Mouse (Mus musculus) CH12.LX (cell line): ENCODE data around the gene Mcoln1. TPM values are rescaled to one million over a fixed set of nuclear protein-coding genes. Genes with fewer than 3 reads are reported as not detected.

Experiments used
- DNase-seq: peaks from one replicate; pipeline ENCODE4 v3.0.0-alpha.2; 2013; ENCODE audit errors: extremely low read depth
- H3K27ac ChIP-seq: 2 replicates; pipeline ENCODE4 v1.5.1; 2012; ENCODE audit warnings: low read depth, mild to moderate bottlenecking, control low read depth, moderate library complexity; ENCODE audit not compliant: insufficient read depth
- H3K27me3 ChIP-seq: replicated peaks from 2 replicates; pipeline ENCODE3; 2012; ENCODE audit warnings: inconsistent platforms
- H3K36me3 ChIP-seq, 2 experiments: replicated peaks in 1 of 2; 2 replicates each; pipeline versions ENCODE3 to v1.6.1; 2012; ENCODE audit warnings: inconsistent platforms in 1 of 2, low read length in 1 of 2, mild to moderate bottlenecking in 1 of 2, mixed read lengths in 1 of 2, moderate library complexity in 1 of 2; ENCODE audit not compliant: control insufficient read depth in 1 of 2, insufficient read depth in 1 of 2
- H3K4me1 ChIP-seq, 2 experiments: 2 replicates each; pipeline ENCODE4 v1.6.1; 2012; ENCODE audit warnings: inconsistent platforms in 1 of 2, moderate library complexity in 1 of 2; ENCODE audit not compliant: insufficient read depth in 2 of 2, control insufficient read depth in 1 of 2
- H3K4me2 ChIP-seq: 2 replicates; pipeline ENCODE4 v1.6.1; 2012; ENCODE audit warnings: low read depth, mild to moderate bottlenecking, control low read depth; ENCODE audit not compliant: poor library complexity, insufficient read depth, severe bottlenecking
- H3K4me3 ChIP-seq, 3 experiments: fragments of 150-350 bp in 1 of 3; sonication (generic) in 1 of 3; replicated peaks in 1 of 3; 2 replicates each; pipeline versions ENCODE3 to v1.5.1; 2011 to 2012; ENCODE audit warnings: low read depth in 2 of 3, low read length in 2 of 3, mild to moderate bottlenecking in 2 of 3, moderate library complexity in 2 of 3, control low read depth in 1 of 3, improper control_type of control experiment in 1 of 3, inconsistent platforms in 1 of 3, mixed read lengths in 1 of 3; ENCODE audit not compliant: poor library complexity in 1 of 3
- H3K79me2 ChIP-seq: replicated peaks from 2 replicates; pipeline ENCODE4 v1.6.1; 2012; ENCODE audit warnings: mild to moderate bottlenecking, moderate library complexity; ENCODE audit not compliant: control insufficient read depth, poor library complexity, insufficient read depth, severe bottlenecking; ENCODE audit errors: extremely low read depth
- H3K9ac ChIP-seq: 2 replicates; pipeline ENCODE4 v1.6.1; 2012; ENCODE audit warnings: low read depth, mild to moderate bottlenecking, control low read depth, moderate library complexity; ENCODE audit not compliant: insufficient read depth
- H3K9me3 ChIP-seq: replicated peaks from 2 replicates; pipeline ENCODE3; 2012; ENCODE audit warnings: low read length, inconsistent platforms, mixed read lengths
- BHLHE40 ChIP-seq: IDR thresholded peaks from 2 replicates; pipeline ENCODE4 v1.6.1; 2011; ENCODE audit warnings: mild to moderate bottlenecking, low read depth, low read length, improper control_type of control experiment
- CHD1 ChIP-seq: IDR thresholded peaks from 2 replicates; pipeline ENCODE4 v1.6.1; 2012; ENCODE audit warnings: low read depth, low read length, improper control_type of control experiment, inconsistent platforms
- E2F4 ChIP-seq: IDR thresholded peaks from 2 replicates; pipeline ENCODE4 v1.6.1; 2011; ENCODE audit warnings: low read depth, low read length, improper control_type of control experiment; ENCODE audit not compliant: insufficient replicate concordance
- GABPA ChIP-seq: IDR thresholded peaks from 2 replicates; pipeline ENCODE4 v1.6.1; 2012; ENCODE audit warnings: low read depth, low read length, improper control_type of control experiment, inconsistent platforms; ENCODE audit not compliant: insufficient replicate concordance
- JUND ChIP-seq: conservative IDR thresholded peaks from 2 replicates; pipeline ENCODE4 v1.6.1; 2011; ENCODE audit warnings: low read depth, low read length, improper control_type of control experiment
- KAT2A ChIP-seq: IDR thresholded peaks from 2 replicates; pipeline ENCODE4 v1.6.1; 2012; ENCODE audit warnings: low read length, improper control_type of control experiment, inconsistent platforms; ENCODE audit not compliant: insufficient replicate concordance
- MAFK ChIP-seq: IDR thresholded peaks from 2 replicates; pipeline ENCODE4 v1.6.1; 2011; ENCODE audit warnings: low read length, improper control_type of control experiment; ENCODE audit not compliant: insufficient replicate concordance
- MAX ChIP-seq: IDR thresholded peaks from 2 replicates; pipeline ENCODE4 v1.6.1; 2011; ENCODE audit warnings: low read length, improper control_type of control experiment
- MAZ ChIP-seq: IDR thresholded peaks from 2 replicates; pipeline ENCODE4 v1.6.1; 2012; ENCODE audit warnings: low read depth, mild to moderate bottlenecking, inconsistent platforms, low read length, improper control_type of control experiment, moderate library complexity
- MEF2A ChIP-seq: IDR thresholded peaks from 2 replicates; pipeline ENCODE4 v1.6.1; 2014; ENCODE audit warnings: low read depth, mild to moderate bottlenecking, inconsistent platforms, low read length, improper control_type of control experiment, borderline replicate concordance
- MYC ChIP-seq: IDR thresholded peaks from 2 replicates; pipeline ENCODE4 v1.6.1; 2011; ENCODE audit warnings: low read depth, mild to moderate bottlenecking, improper control_type of control experiment, low read length
- NRF1 ChIP-seq: IDR thresholded peaks from 2 replicates; pipeline ENCODE4 v1.6.1; 2014; ENCODE audit warnings: low read depth, mild to moderate bottlenecking, inconsistent platforms, low read length, improper control_type of control experiment, moderate library complexity
- POLR2A ChIP-seq: IDR thresholded peaks from 2 replicates; pipeline ENCODE4 v1.6.1; 2011; ENCODE audit warnings: low read depth, mild to moderate bottlenecking, improper control_type of control experiment, low read length
- POLR2AphosphoS2 ChIP-seq: IDR thresholded peaks from 2 replicates; pipeline ENCODE4 v1.6.1; 2011; ENCODE audit warnings: low read depth, low read length, improper control_type of control experiment
- RCOR1 ChIP-seq: conservative IDR thresholded peaks from 2 replicates; pipeline ENCODE4 v1.6.1; 2012; ENCODE audit warnings: low read depth, mild to moderate bottlenecking, inconsistent platforms, low read length, improper control_type of control experiment
- SIN3A ChIP-seq: IDR thresholded peaks from 2 replicates; pipeline ENCODE4 v1.6.1; 2012; ENCODE audit warnings: low read length, improper control_type of control experiment, inconsistent platforms
- SMC3 ChIP-seq: IDR thresholded peaks from 2 replicates; pipeline ENCODE4 v1.6.1; 2011; ENCODE audit warnings: low read depth, low read length, improper control_type of control experiment
- USF1 ChIP-seq: IDR thresholded peaks from 2 replicates; pipeline ENCODE4 v1.6.1; 2014; ENCODE audit warnings: low read depth, mild to moderate bottlenecking, inconsistent platforms, low read length, improper control_type of control experiment
- ZKSCAN1 ChIP-seq: IDR thresholded peaks from 2 replicates; pipeline ENCODE4 v1.6.1; 2012; ENCODE audit warnings: low read depth, inconsistent platforms, low read length, improper control_type of control experiment, borderline replicate concordance
- ZMIZ1 ChIP-seq: IDR thresholded peaks from 2 replicates; pipeline ENCODE4 v1.6.1; 2012; ENCODE audit warnings: low read depth, mild to moderate bottlenecking, inconsistent platforms, low read length, improper control_type of control experiment
- ZNF384 ChIP-seq: IDR thresholded peaks from 2 replicates; pipeline ENCODE4 v1.6.1; 2012; ENCODE audit warnings: low read depth, low read length, improper control_type of control experiment, inconsistent platforms
- dilution Hi-C: fragments of 300-500 bp; cut with MboI; formaldehyde crosslinking; loops from 2 replicates; pipeline ENCODE4 v1.14.3; 2020; ENCODE audit warnings: low sequenced_read_pairs; ENCODE audit not compliant: extremely low pct_unique_long_range_greater_than_20kb, extremely low pct_ligation_motif_present
- in situ Hi-C: fragments of 300-500 bp; cut with MboI; formaldehyde crosslinking; loops from 3 replicates; pipeline ENCODE4 v1.14.3; 2019; ENCODE audit warnings: low sequenced_read_pairs, low pct_ligation_motif_present, low pct_unique_long_range_greater_than_20kb, mixed read lengths
- polyA plus RNA-seq: library from polyadenylated mRNA; unstranded; fragments of >175 nt; gene quantifications from 2 replicates; pipeline ENCODE4 v1.2.1, GENCODE M21; 2012; ENCODE audit warnings: low read depth; ENCODE audit not compliant: insufficient read length
- total RNA-seq, 2 experiments: library from RNA; depleted of rRNA; stranded (reverse); fragments of 300-350 nt in 1 of 2; fragments of >200 nt in 1 of 2; gene quantifications; 2 replicates each; pipeline ENCODE4 v1.2.3; 2012 to 2014

Mcoln1 gene
- total and polyA plus RNA-seq, 3 experiments: 13.0 to 28.0 (median 20.5) TPM

- no peak overlapping the region for H3K9ac ChIP-seq
- in situ Hi-C loops: no loop called here
- DNase-seq: no peak
- H3K79me2 ChIP-seq: no peaks in the 10 kb centered on the region
- no peak overlapping the region for H3K4me2 ChIP-seq
- TF ChIP-seq ZNF384 (no peak), BHLHE40 (no peak), MAFK (no peak), MEF2A (no peak), ZKSCAN1 (no peak), POLR2A (no peak), KAT2A (no peak), POLR2AphosphoS2 (no peak), RCOR1 (no peak), ZMIZ1 (no peak), SIN3A (no peak), JUND (no peak), MYC (no peak), E2F4 (no peak), MAX (no peak), SMC3 (no peak), CHD1 (no peak), MAZ (no peak), GABPA (no peak), NRF1 (no peak)
- TF ChIP-seq, all 38 proteins: peak for 0
- Histone ChIP-seq H3K4me1 (peaks cover 0 to 5% of the 10 kb centered on the region in 2 experiments; a peak in 1 of 4 replicates), H3K27ac (no peak overlapping the region), H3K27me3 (no peaks in the 10 kb centered on the region), H3K9me3 (no peaks in the 10 kb centered on the region), H3K4me3 (no peak overlapping the region), H3K36me3 (no peaks in the 10 kb centered on the region)
- dilution Hi-C loops: no loop called here
These were observed 18.0 kb upstream of the Mcoln1 start for GRCm38 (mm10) chr8:3482240-3482740.

DNA sequence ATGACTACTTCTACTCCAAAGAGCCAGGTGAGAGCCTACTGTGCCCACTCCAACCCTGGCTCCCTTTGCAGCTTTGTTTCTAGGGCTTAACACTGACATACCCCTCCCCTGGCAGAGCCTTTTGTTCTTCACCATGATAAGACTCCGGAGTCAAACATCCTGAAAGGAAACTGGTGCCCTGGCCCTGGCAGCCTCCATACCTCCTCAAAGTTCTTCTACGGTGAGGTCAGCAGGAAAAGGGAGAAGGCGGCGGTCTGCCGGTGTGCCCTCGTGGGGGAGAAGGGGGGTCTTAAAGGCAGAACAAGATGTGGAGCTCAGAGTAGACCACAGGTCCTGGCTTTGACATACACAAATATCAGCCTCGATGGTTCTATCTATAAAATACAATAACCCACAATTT, 16.7 kb upstream of the Mcoln1 start:
- DNase-seq: no peak
- dilution Hi-C loops: no loop called here
- in situ Hi-C loops: no loop called here
- Histone ChIP-seq H3K27me3 (no peaks in the 10 kb centered on the region), H3K27ac (no peak overlapping the region), H3K9ac (no peak overlapping the region), H3K79me2 (no peaks in the 10 kb centered on the region), H3K4me1 (peaks cover 0 to 5% of the 10 kb centered on the region in 2 experiments; a peak in 1 of 4 replicates), H3K36me3 (no peaks in the 10 kb centered on the region), H3K9me3 (no peaks in the 10 kb centered on the region), H3K4me3 (no peak overlapping the region), H3K4me2 (no peak overlapping the region)
- TF ChIP-seq USF1: no peak
- TF ChIP-seq JUND: no peak
- TF ChIP-seq MYC: no peak
- TF ChIP-seq E2F4: no peak
